Mouse (Mus musculus) testis, postnatal 10 days (tissue): Measurements from ENCODE around the gene Reep1.
"Not testable (repeated sequence)": the region's sequence is repeated elsewhere in the genome, so short reads cannot be mapped to it uniquely, and the experiment has no call there.

Source experiments
- DNase-seq: peaks from one replicate; pipeline ENCODE4 v3.0.0; 2021; ENCODE audit warnings: low spot score

Gene Reep1

DNA sequence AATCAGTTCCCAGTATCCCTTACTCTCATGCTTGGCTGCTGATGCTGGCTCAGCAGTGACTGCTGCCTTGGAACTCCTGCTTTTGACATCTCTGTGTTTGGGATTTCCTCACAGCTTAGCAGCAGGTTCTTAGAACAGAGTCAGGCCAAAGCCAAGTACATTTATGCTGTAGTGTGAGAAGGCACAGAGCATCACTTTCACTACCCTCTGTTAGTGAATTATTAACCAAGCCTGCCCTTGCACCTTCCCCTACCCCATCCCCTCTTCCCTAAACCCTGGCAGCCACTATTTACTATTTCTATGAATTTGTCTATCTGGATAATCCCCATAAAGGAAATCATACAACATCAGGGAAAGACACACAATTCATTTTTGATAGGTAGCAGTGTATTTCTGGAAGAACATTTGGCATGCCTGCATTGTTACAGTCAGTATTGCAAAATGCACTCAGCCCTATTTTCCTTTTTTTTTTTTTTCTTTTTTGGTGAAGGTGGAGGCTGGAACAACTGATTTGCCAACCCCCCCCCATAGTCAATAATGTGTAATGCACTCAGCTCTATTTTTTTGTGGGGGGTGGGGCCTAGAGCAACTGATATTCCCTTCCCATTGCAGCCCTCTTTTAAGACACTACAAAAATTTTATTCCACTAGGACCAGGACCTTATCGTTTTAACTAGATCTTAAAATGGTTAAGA, 133.4 kb downstream of the Reep1 start:
- DNase-seq, result no peak

DNA sequence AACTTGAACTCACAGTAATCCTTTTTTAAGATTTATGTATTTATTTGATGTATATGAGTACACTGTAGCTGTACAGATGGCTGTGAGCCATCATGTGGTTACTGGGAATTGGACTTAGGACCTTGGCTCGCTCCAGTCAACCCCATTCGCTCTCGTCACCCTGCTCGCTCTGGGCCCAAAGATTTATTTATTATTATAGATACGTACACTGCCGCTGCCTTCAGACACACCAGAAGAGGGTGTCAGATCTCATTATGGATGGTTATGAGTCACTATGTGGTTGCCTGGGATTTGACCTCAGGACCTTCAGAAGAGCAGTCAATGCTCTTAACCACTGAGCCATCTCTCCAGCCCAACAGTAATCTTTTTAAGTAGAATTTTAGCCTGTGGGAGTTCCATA, 139.5 kb downstream of the Reep1 start:
- DNase-seq, result not testable (repeated sequence)
